Mouse (Mus musculus) heart, postnatal 0 days (tissue): ENCODE results near the gene Khdrbs2.

Experiments
- CTCF ChIP-seq: IDR thresholded peaks from 2 replicates; pipeline ENCODE4 v1.5.1; 2016; ENCODE audit warnings: antibody characterized with exemption, control low read depth, low read depth
- EP300 ChIP-seq: IDR thresholded peaks from 2 replicates; pipeline ENCODE4 v1.6.1; 2016; ENCODE audit warnings: antibody characterized with exemption, low read depth

- no peak for TF ChIP-seq EP300
- no peak for TF ChIP-seq CTCF
These were observed 27.2 kb downstream of the Khdrbs2 start for GRCm38 (mm10) chr1:32199664-32200260.
